Mouse (Mus musculus) CD8-positive naive resting alpha-beta T cell, adult 57 days (primary cell): ENCODE measurements around the gene Rhbdf1. TPM values are rescaled to one million over a fixed set of nuclear protein-coding genes. Genes with fewer than 3 reads are reported as not detected.

Experiments used
- total RNA-seq: library from RNA; stranded (reverse); gene quantifications from one replicate; pipeline ENCODE4 v1.2.4, GENCODE M21; 2023

Rhbdf1 gene
- total RNA-seq = 1.6 TPM

GRCm38 (mm10) chr11:32221951-32222409 lies at the start of gene Rhbdf1:
TSS of gene Rhbdf1 (minus strand) at chr11:32222300.

GRCm38 (mm10) chr11:32267188-32267884 lies 45.2 kb upstream of the Rhbdf1 start, which contains the start of gene Nprl3:
TSS of gene Nprl3 (minus strand) at chr11:32267707.

GRCm38 (mm10) chr11:32226124-32226871 lies 4.2 kb upstream of the Rhbdf1 start, which contains the start of gene Mpg:
TSS of gene Mpg (plus strand) at chr11:32226505.

GRCm38 (mm10) chr11:32205058-32205873 lies 16.8 kb downstream of the Rhbdf1 start, which contains the start of gene Snrnp25:
TSS of gene Snrnp25 (plus strand) at chr11:32205415.

GRCm38 (mm10) chr11:32200075-32200601 lies 22.0 kb downstream of the Rhbdf1 start, which contains the start of gene Il9r:
TSS of gene Il9r (minus strand) at chr11:32200279.

Other genes starting within 250 kb of the Rhbdf1 start
- gene Nsg2, start 221.8 kb downstream of the Rhbdf1 start, total RNA-seq = 102 TPM
- gene Il9r, start 22.0 kb downstream of the Rhbdf1 start, total RNA-seq = 3.6 TPM
- gene Snrnp25, start 16.9 kb downstream of the Rhbdf1 start, total RNA-seq = 11.9 TPM
- 26.3 TPM for gene Mpg, start 4.2 kb upstream of the Rhbdf1 start, total RNA-seq
- gene Nprl3, start 45.4 kb upstream of the Rhbdf1 start, total RNA-seq = 58.9 TPM
- not detected for gene Hba-x, start 54.1 kb upstream of the Rhbdf1 start, total RNA-seq
- 2,526 TPM for gene Hba-a1, start 61.2 kb upstream of the Rhbdf1 start, total RNA-seq
- gene Hbq1b, start 64.7 kb upstream of the Rhbdf1 start, total RNA-seq = not detected
- gene Hba-a2, start 74.2 kb upstream of the Rhbdf1 start, total RNA-seq = 1,657 TPM
- gene Hbq1a, start 77.8 kb upstream of the Rhbdf1 start, total RNA-seq = not detected
- 0.12 TPM for gene Sh3pxd2b, start 125.5 kb upstream of the Rhbdf1 start, total RNA-seq
- gene Ubtd2, start 233.1 kb upstream of the Rhbdf1 start, total RNA-seq = 4.9 TPM